In the genomic region with DNA sequence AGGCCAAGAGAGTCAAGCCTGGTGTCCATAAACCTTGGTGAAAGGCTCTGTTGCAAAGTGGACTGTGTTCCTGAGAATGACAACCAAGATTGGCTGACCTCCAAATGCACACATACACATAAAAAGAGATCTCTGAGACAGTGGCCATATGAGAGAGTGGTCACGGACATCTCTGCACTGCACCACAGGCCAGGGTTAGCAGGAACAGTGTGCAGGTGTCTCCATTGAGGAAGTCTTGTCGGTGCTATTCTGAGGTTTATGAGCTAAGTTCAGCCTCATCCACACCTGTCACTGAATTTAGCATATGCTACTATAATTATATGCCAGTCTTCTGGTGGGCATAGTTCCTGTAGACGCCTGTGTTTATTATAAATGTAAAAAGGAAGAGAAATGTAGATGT, we compare ENCODE assay signal across 22 mouse cellular contexts. TPM values are rescaled to one million over a fixed set of nuclear protein-coding genes. Genes with fewer than 3 reads are reported as not detected.
DNase-seq lines count a peak whose midpoint lies in the region; ATAC-seq and TF ChIP-seq lines count a peak whose summit lies in the region.
"Had no signal": no experiment of that assay in that cellular context is flagged by ENCODE, and none has a peak within 500 bp of the region (broad histone marks: within the 10 kb centered on the region; RNA-seq: fewer than 3 reads in every experiment).

No protein-coding gene starts in this region.

- no peak for DNase-seq in forebrain, embryonic 10.5 days (ENCODE audit: extremely low spot score, low spot score)
- no peak for DNase-seq in CH12.LX (ENCODE audit: extremely low read depth)
- peak; percentile 49 to 81 for DNase-seq in cerebellum, adult 2 months
- DNase-seq in forebrain, postnatal 0 days, result no peak
- DNase-seq in urinary bladder, postnatal 4 days (ENCODE audit: low spot score in 2 of 2), result no peak
- DNase-seq in kidney, adult 18-20 months, result no peak
- DNase-seq: adrenal gland, adult 2 months; embryo, embryonic 11 days; liver, embryonic 13.5 days; right cerebral cortex, postnatal 14 days; spleen, adult 18-20 months; thymus, adult 18-20 months had no signal

- in situ Hi-C loops in CH12.LX (cut with MboI; ENCODE audit: low pct_ligation_motif_present, low pct_unique_long_range_greater_than_20kb, low sequenced_read_pairs), result no loop called here

- no peak for TF ChIP-seq POLR2A in CH12.LX (IDR thresholded peaks at IDR 0.05; ENCODE audit: low read depth, low read length)
- TF ChIP-seq POLR2A in cerebellum, adult 2 months (IDR thresholded peaks at IDR 0.05; ENCODE audit: borderline replicate concordance, insufficient read depth, low read length), result no peak

- H3K4me2 ChIP-seq in forebrain, embryonic 15.5 days (replicated peaks), result no peak overlapping the region
- no peak overlapping the region for H3K4me2 ChIP-seq in CH12.LX (ENCODE audit: insufficient read depth, low read depth, poor library complexity, severe bottlenecking)
- no peak overlapping the region for H3K4me2 ChIP-seq in forebrain, postnatal 0 days (ENCODE audit: low read depth)
- H3K4me2 ChIP-seq: liver, embryonic 13.5 days; lung, embryonic 15.5 days; midbrain, embryonic 11.5 days; neural tube, embryonic 12.5 days; stomach, embryonic 15.5 days had no signal

- no peaks in the 10 kb centered on the region for H3K9me3 ChIP-seq in forebrain, embryonic 15.5 days
- H3K9me3 ChIP-seq in forebrain, embryonic 10.5 days, result no peaks in the 10 kb centered on the region
- H3K9me3 ChIP-seq in CH12.LX (replicated peaks; ENCODE audit: low read length), result no peaks in the 10 kb centered on the region
- no peaks in the 10 kb centered on the region for H3K9me3 ChIP-seq in forebrain, postnatal 0 days (ENCODE audit: low read length)
- H3K9me3 ChIP-seq: hindbrain, embryonic 10.5 days; limb, embryonic 10.5 days; liver, embryonic 13.5 days; lung, embryonic 15.5 days; neural tube, embryonic 12.5 days; stomach, embryonic 15.5 days had no signal

- peaks cover 15% of the 10 kb centered on the region for H3K4me1 ChIP-seq in forebrain, embryonic 15.5 days
- H3K4me1 ChIP-seq in forebrain, embryonic 10.5 days, result peaks cover 8% of the 10 kb centered on the region
- H3K4me1 ChIP-seq in CH12.LX (ENCODE audit: control insufficient read depth in 1 of 2, insufficient read depth in 2 of 2), result peaks cover 8 to 24% of the 10 kb centered on the region in 2 experiments
- peaks cover 34% of the 10 kb centered on the region for H3K4me1 ChIP-seq in cerebellum, adult 2 months (ENCODE audit: control insufficient read depth, insufficient read depth, low read length)
- peaks cover 2% of the 10 kb centered on the region for H3K4me1 ChIP-seq in forebrain, postnatal 0 days (ENCODE audit: insufficient read depth)

- no peaks in the 10 kb centered on the region for H3K27me3 ChIP-seq in forebrain, embryonic 15.5 days
- H3K27me3 ChIP-seq in forebrain, embryonic 10.5 days (ENCODE audit: poor library complexity, severe bottlenecking), result no peaks in the 10 kb centered on the region
- H3K27me3 ChIP-seq in CH12.LX (replicated peaks), result no peaks in the 10 kb centered on the region
- no peaks in the 10 kb centered on the region for H3K27me3 ChIP-seq in cerebellum, adult 2 months (ENCODE audit: control insufficient read depth, insufficient read depth, low read length)
- H3K27me3 ChIP-seq in forebrain, postnatal 0 days (ENCODE audit: insufficient read depth, low read length), result no peaks in the 10 kb centered on the region
- H3K27me3 ChIP-seq: liver, embryonic 13.5 days; lung, embryonic 15.5 days; neural tube, embryonic 12.5 days; stomach, embryonic 15.5 days had no signal

- no peak overlapping the region for H3K4me3 ChIP-seq in forebrain, embryonic 15.5 days
- no peak overlapping the region for H3K4me3 ChIP-seq in forebrain, embryonic 10.5 days
- H3K4me3 ChIP-seq in CH12.LX (replicated peaks in 1 of 3; ENCODE audit: low read depth in 2 of 3, low read length in 2 of 3, poor library complexity in 1 of 3), result no peak overlapping the region
- no peak overlapping the region for H3K4me3 ChIP-seq in cerebellum, adult 2 months (replicated peaks; ENCODE audit: insufficient read depth, low read depth, low read length)
- H3K4me3 ChIP-seq in forebrain, postnatal 0 days (ENCODE audit: low read depth, low read length), result no peak overlapping the region
- H3K4me3 ChIP-seq: hindbrain, embryonic 10.5 days; limb, embryonic 10.5 days; liver, embryonic 13.5 days; lung, embryonic 15.5 days; neural tube, embryonic 12.5 days; stomach, embryonic 15.5 days had no signal

- dilution Hi-C loops in CH12.LX (cut with MboI; ENCODE audit: extremely low pct_ligation_motif_present, extremely low pct_unique_long_range_greater_than_20kb, low sequenced_read_pairs), result no loop called here

- no peaks in the 10 kb centered on the region for H3K79me2 ChIP-seq in CH12.LX (replicated peaks; ENCODE audit: control insufficient read depth, extremely low read depth, insufficient read depth, poor library complexity, severe bottlenecking)

- no peak for TF ChIP-seq EP300 in CH12.LX (IDR thresholded peaks at IDR 0.05; ENCODE audit: low read length)

- H3K9ac ChIP-seq in forebrain, embryonic 15.5 days (replicated peaks), result no peak overlapping the region
- H3K9ac ChIP-seq in CH12.LX (ENCODE audit: insufficient read depth, low read depth), result no peak overlapping the region
- H3K9ac ChIP-seq in forebrain, postnatal 0 days, result no peak overlapping the region
- H3K9ac ChIP-seq: liver, embryonic 13.5 days; lung, embryonic 15.5 days; neural tube, embryonic 12.5 days; stomach, embryonic 15.5 days had no signal

- ATAC-seq in forebrain, embryonic 15.5 days (replicated peaks), result 0 out of 2 replicates have a peak, but pooled peaks have one; percentile 7
- 0 out of 2 replicates have a peak, but pooled peaks have one; percentile 19 for ATAC-seq in forebrain, postnatal 0 days
- ATAC-seq: hindbrain, postnatal 0 days; intestine, postnatal 0 days had no signal

- peaks cover 13% of the 10 kb centered on the region; the same call in 1 of the 2 replicates for H3K36me3 ChIP-seq in forebrain, embryonic 15.5 days
- peaks cover 91% of the 10 kb centered on the region for H3K36me3 ChIP-seq in forebrain, embryonic 10.5 days (replicated peaks)
- no peaks in the 10 kb centered on the region for H3K36me3 ChIP-seq in CH12.LX (replicated peaks in 1 of 2; ENCODE audit: control insufficient read depth in 1 of 2, insufficient read depth in 1 of 2, low read length in 1 of 2)
- peaks cover 25% of the 10 kb centered on the region for H3K36me3 ChIP-seq in forebrain, postnatal 0 days (ENCODE audit: insufficient read depth)

- H3K27ac ChIP-seq in forebrain, embryonic 15.5 days (replicated peaks), result no peak overlapping the region
- H3K27ac ChIP-seq in forebrain, embryonic 10.5 days, result no peak overlapping the region
- no peak overlapping the region for H3K27ac ChIP-seq in CH12.LX (ENCODE audit: insufficient read depth, low read depth)
- peak overlapping the region; percentile 38 for H3K27ac ChIP-seq in cerebellum, adult 2 months (ENCODE audit: insufficient read depth, low read length)
- no peak overlapping the region for H3K27ac ChIP-seq in forebrain, postnatal 0 days (ENCODE audit: low read depth, low read length)
- H3K27ac ChIP-seq: hindbrain, embryonic 10.5 days; hindbrain, postnatal 0 days; limb, embryonic 10.5 days; liver, embryonic 13.5 days; lung, embryonic 15.5 days; macrophage; neural tube, embryonic 12.5 days; stomach, embryonic 15.5 days had no signal

- TF ChIP-seq CTCF in CH12.LX (conservative IDR thresholded peaks at IDR 0.05 in 1 of 2, IDR thresholded peaks at IDR 0.05 in 1 of 2; ENCODE audit: low read depth in 2 of 2, low read length in 2 of 2), result no peak
- TF ChIP-seq CTCF in cerebellum, adult 2 months (IDR thresholded peaks at IDR 0.05; ENCODE audit: borderline replicate concordance, insufficient read depth, low read depth, low read length), result no peak
- no peak for TF ChIP-seq CTCF in forebrain, postnatal 0 days (IDR thresholded peaks at IDR 0.05; ENCODE audit: low read depth)

- WGBS in forebrain, embryonic 15.5 days, result 65% methylated on average over 3 of the region's 3 CpGs
- 96% methylated on average over 3 of the region's 3 CpGs for WGBS in forebrain, embryonic 10.5 days
- 14% methylated on average over 3 of the region's 3 CpGs for WGBS in cerebellum, adult 2 months
- 67% methylated on average over 3 of the region's 3 CpGs for WGBS in forebrain, postnatal 0 days

- TF ChIP-seq RAD21 in CH12.LX (IDR thresholded peaks at IDR 0.05; ENCODE audit: low read depth, low read length), result no peak

TF ChIP-seq in CH12.LX, 34 proteins besides CTCF, POLR2A, EP300 and RAD21:
- TF ChIP-seq CHD1 (IDR thresholded peaks at IDR 0.05; ENCODE audit: low read depth, low read length) (no peak), MEF2A (IDR thresholded peaks at IDR 0.05; ENCODE audit: borderline replicate concordance, low read depth, low read length) (peak; percentile 43; the same call in 1 of the 2 replicates)

RNA-seq across cellular contexts. Expression of gene Smad1, which starts 33.6 kb away (rescaled TPM):
- polyA plus RNA-seq in forebrain, embryonic 15.5 days (2015; fragmentation: Nextera tagmentation; extraction: Ambion mirVana), result 63.6 and 66.6 TPM in 2 replicates
- 39.4 TPM in 2 replicates for polyA plus RNA-seq in forebrain, embryonic 10.5 days (2016; fragmentation: Nextera tagmentation; extraction: Ambion mirVana)
- not detected in 2 replicates for total RNA-seq in CH12.LX (2012; rRNA removed)
- not detected in 2 replicates for total RNA-seq in CH12.LX (2014; rRNA removed)
- polyA plus RNA-seq in CH12.LX (2012; ENCODE audit: insufficient read length, low read depth), result not detected in 2 replicates
- polyA plus RNA-seq in cerebellum, adult 2 months (2012; rRNA removed), result 29.1 and 29.5 TPM in 2 replicates
- 62.6 and 80.1 TPM in 2 replicates for total RNA-seq in forebrain, postnatal 0 days (2014; rRNA removed)
- polyA plus RNA-seq in forebrain, postnatal 0 days (2015; fragmentation: Nextera tagmentation; extraction: Ambion mirVana), result 49.7 and 57.1 TPM in 2 replicates

Comparison
In these comparisons a context has a peak if more than half of its experiments do, and no peak if none do; other contexts are left out.
1. DNase-seq: peak in cerebellum, adult 2 months (2 of 2); none in forebrain, embryonic 10.5 days (single experiment), CH12.LX (single experiment), forebrain, postnatal 0 days (single experiment), urinary bladder, postnatal 4 days (0 of 2) and kidney, adult 18-20 months (single experiment).
2. RNA of gene Smad1, which starts 33.6 kb away (polyA plus RNA-seq): 63.6 to 66.6 TPM in forebrain, embryonic 15.5 days, 49.7 to 57.1 TPM in forebrain, postnatal 0 days, 39.4 TPM in forebrain, embryonic 10.5 days and 29.1 to 29.5 TPM in cerebellum, adult 2 months; not detected in CH12.LX; every median in the first group is over 10 times any median in the second.